Comparison of ENCODE assay signal across 8 mouse cellular contexts in the genomic region with DNA sequence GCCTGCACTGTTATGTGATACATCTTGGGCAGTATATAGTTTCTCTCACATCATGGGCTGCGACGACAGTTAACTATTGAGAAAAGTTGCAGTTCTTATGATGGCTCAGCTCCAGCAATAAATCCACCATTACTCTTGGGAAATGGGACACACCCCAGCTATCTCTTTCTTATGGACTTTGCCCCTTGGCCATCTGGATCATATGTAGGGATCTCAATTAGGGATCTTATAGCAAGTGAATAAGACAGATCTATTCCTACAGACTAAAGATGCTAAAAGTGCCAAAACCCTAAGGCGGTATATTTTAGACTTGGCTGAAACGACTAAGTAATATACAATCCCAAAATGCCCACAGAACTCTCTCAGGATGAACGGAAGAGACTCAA. TPM values are rescaled to one million over a fixed set of nuclear protein-coding genes. Genes with fewer than 3 reads are reported as not detected.
DNase-seq lines count a peak whose midpoint lies in the region; ATAC-seq and TF ChIP-seq lines count a peak whose summit lies in the region.

No protein-coding gene starts in this region.

- no peaks in the 10 kb centered on the region for H3K9me3 ChIP-seq in limb, embryonic 11.5 days (ENCODE audit: control insufficient read depth, low read length)
- H3K9me3 ChIP-seq in neural tube, embryonic 14.5 days (ENCODE audit: control insufficient read depth, low read length) = no peaks in the 10 kb centered on the region

- peak overlapping the region; percentile 24; the same call in 1 of the 2 replicates for H3K4me2 ChIP-seq in limb, embryonic 11.5 days (ENCODE audit: low read depth, severe bottlenecking)
- H3K4me2 ChIP-seq in neural tube, embryonic 14.5 days (ENCODE audit: low read depth, low read length) = peak overlapping the region; percentile 49

- H3K4me3 ChIP-seq in testis, adult 2 months (ENCODE audit: control insufficient read depth, low read depth, low read length) = peak overlapping the region; percentile 89
- H3K4me3 ChIP-seq in limb, embryonic 11.5 days (ENCODE audit: low read depth, low read length) = peak overlapping the region; percentile 14; the same call in 1 of the 2 replicates
- H3K4me3 ChIP-seq in neural tube, embryonic 14.5 days (ENCODE audit: low read depth, low read length) = peak overlapping the region; percentile 54

- H3K27ac ChIP-seq in testis, adult 2 months (ENCODE audit: control insufficient read depth, insufficient read depth, low read depth, low read length) = no peak overlapping the region
- no peak overlapping the region for H3K27ac ChIP-seq in limb, embryonic 11.5 days (replicated peaks; ENCODE audit: low read depth, low read length)
- no peak overlapping the region for H3K27ac ChIP-seq in neural tube, embryonic 14.5 days (ENCODE audit: low read depth, low read length)

- 14% methylated on average over 5 of the region's 5 CpGs for WGBS in limb, embryonic 11.5 days
- 15% methylated on average over 5 of the region's 5 CpGs for WGBS in neural tube, embryonic 14.5 days

- no peak for TF ChIP-seq POLR2A in testis, adult 2 months (IDR thresholded peaks at IDR 0.05; ENCODE audit: control insufficient read depth, low read depth, low read length)

- no peaks in the 10 kb centered on the region for H3K27me3 ChIP-seq in testis, adult 2 months (ENCODE audit: control insufficient read depth, insufficient read depth, low read length)
- no peaks in the 10 kb centered on the region for H3K27me3 ChIP-seq in limb, embryonic 11.5 days (ENCODE audit: control insufficient read depth, insufficient read depth, low read length)
- H3K27me3 ChIP-seq in neural tube, embryonic 14.5 days (ENCODE audit: control insufficient read depth, insufficient read depth, low read length) = no peaks in the 10 kb centered on the region

- TF ChIP-seq CTCF in testis, adult 2 months (IDR thresholded peaks at IDR 0.05; ENCODE audit: control insufficient read depth, insufficient read depth, insufficient replicate concordance, low read depth, low read length) = no peak

- H3K36me3 ChIP-seq in testis, adult 2 months (ENCODE audit: control insufficient read depth, insufficient read depth, low read length) = no peaks in the 10 kb centered on the region
- H3K36me3 ChIP-seq in limb, embryonic 11.5 days (ENCODE audit: control insufficient read depth, insufficient read depth, low read length) = no peaks in the 10 kb centered on the region
- H3K36me3 ChIP-seq in neural tube, embryonic 14.5 days (ENCODE audit: control insufficient read depth, insufficient read depth, low read length) = no peaks in the 10 kb centered on the region

- H3K4me1 ChIP-seq in testis, adult 2 months (ENCODE audit: control insufficient read depth, insufficient read depth, low read length) = no peaks in the 10 kb centered on the region
- no peaks in the 10 kb centered on the region for H3K4me1 ChIP-seq in limb, embryonic 11.5 days (ENCODE audit: control insufficient read depth, insufficient read depth, low read length)
- H3K4me1 ChIP-seq in neural tube, embryonic 14.5 days (ENCODE audit: control insufficient read depth, insufficient read depth, low read length) = no peaks in the 10 kb centered on the region

- H3K9ac ChIP-seq in limb, embryonic 11.5 days (ENCODE audit: low read length) = no peak overlapping the region
- no peak overlapping the region for H3K9ac ChIP-seq in neural tube, embryonic 14.5 days (replicated peaks; ENCODE audit: low read depth, low read length)

- DNase-seq in embryo, embryonic 11 days = peak; percentile 1
- no peak for DNase-seq in embryo, embryonic 9.5 days (ENCODE audit: extremely low spot score)
- DNase-seq in testis, postnatal 10 days (ENCODE audit: low spot score) = no peak
- DNase-seq in limb, embryonic 11.5 days (ENCODE audit: low spot score) = no peak
- no peak for DNase-seq in layer of hippocampus, adult 18-20 months (ENCODE audit: low spot score in 2 of 2)
- DNase-seq in natural killer cell, adult 2 months (ENCODE audit: low spot score in 2 of 2) = no peak

- no peak; the same call in 1 of the 2 replicates for ATAC-seq in limb, embryonic 11.5 days (ENCODE audit: insufficient number of reproducible peaks, low FRiP score, low TSS enrichment, low read depth)
- peak; percentile 15; the same call in 1 of the 2 replicates for ATAC-seq in neural tube, embryonic 14.5 days (ENCODE audit: low read depth)

RNA-seq across cellular contexts. Expression of a gene that starts 0.5 kb away (rescaled TPM):
- 0.40 and 0.74 TPM in 2 replicates for polyA plus RNA-seq in testis, adult 2 months (2012; rRNA removed)
- polyA plus RNA-seq in limb, embryonic 11.5 days (2014; fragmentation: Nextera tagmentation; extraction: Ambion mirVana) = 4.2 and 4.4 TPM in 2 replicates
- polyA plus RNA-seq in neural tube, embryonic 14.5 days (2014; fragmentation: Nextera tagmentation; extraction: Ambion mirVana) = 20.2 and 24.2 TPM in 2 replicates
- total RNA-seq in layer of hippocampus, adult 18-20 months (2021) = 10 to 100 TPM; 22.5 to 22.7 TPM

Comparison
In these comparisons a context has a peak if more than half of its experiments do, and no peak if none do; other contexts are left out.
1. H3K4me3 ChIP-seq: peak in every context shown above with its lines; median percentile 89 in testis, adult 2 months; 54 in neural tube, embryonic 14.5 days; 14 in limb, embryonic 11.5 days.